Mouse (Mus musculus) forebrain, postnatal 0 days (tissue): ENCODE results near the gene Hgfac. TPM values are rescaled to one million over a fixed set of nuclear protein-coding genes. Genes with fewer than 3 reads are reported as not detected.

Source experiments
- ATAC-seq: fragments of 200-750 bp; cut with Nextera tagmentation; 2 replicates; pipeline ENCODE4 v1.8.0; 2017; ENCODE audit warnings: mild to moderate bottlenecking, moderate library complexity
- DNase-seq: peaks from one replicate; pipeline ENCODE4 v3.0.0-alpha.2; 2015
- H3K27ac ChIP-seq: fragments of 300-500 bp; sonication (generic); 2 replicates; pipeline ENCODE4 v1.5.1; 2014; ENCODE audit warnings: low read depth, mild to moderate bottlenecking, antibody characterized with exemption, low read length, moderate library complexity, mixed read lengths
- H3K27me3 ChIP-seq: fragments of 300-500 bp; sonication (generic); 2 replicates; pipeline ENCODE4 v1.6.1; 2014; ENCODE audit warnings: mild to moderate bottlenecking, low read length, mixed read lengths; ENCODE audit not compliant: insufficient read depth
- H3K36me3 ChIP-seq: fragments of 300-500 bp; sonication (generic); 2 replicates; pipeline ENCODE4 v1.6.1; 2014; ENCODE audit warnings: mild to moderate bottlenecking, moderate library complexity; ENCODE audit not compliant: insufficient read depth
- H3K4me1 ChIP-seq: fragments of 300-500 bp; sonication (generic); 2 replicates; pipeline ENCODE4 v1.6.1; 2014; ENCODE audit warnings: antibody characterized with exemption; ENCODE audit not compliant: insufficient read depth
- H3K4me2 ChIP-seq: fragments of 300-500 bp; sonication (generic); 2 replicates; pipeline ENCODE4 v1.6.1; 2014; ENCODE audit warnings: low read depth, mild to moderate bottlenecking, moderate library complexity
- H3K4me3 ChIP-seq: fragments of 300-500 bp; sonication (generic); 2 replicates; pipeline ENCODE4 v1.5.1; 2014; ENCODE audit warnings: low read depth, low read length, mixed read lengths
- H3K9ac ChIP-seq: fragments of 300-500 bp; sonication (generic); 2 replicates; pipeline ENCODE4 v1.6.1; 2014; ENCODE audit warnings: mild to moderate bottlenecking
- H3K9me3 ChIP-seq: fragments of 300-500 bp; sonication (generic); 2 replicates; pipeline ENCODE4 v1.6.1; 2016; ENCODE audit warnings: low read length
- CTCF ChIP-seq: sonication (generic); IDR thresholded peaks from 2 replicates; pipeline ENCODE4 v1.5.1; 2016; ENCODE audit warnings: antibody characterized with exemption, control low read depth, low read depth
- WGBS: fragments of 180-500 bp; shearing (Covaris S2); extraction: QIAGEN DNeasy Blood & Tissue Kit; methylation state at CpG from one replicate; pipeline ENCODE4 v1.1.7; 2014; 5-methylcytosine and 5-hydroxymethylcytosine counted together
- polyA plus RNA-seq: library from polyadenylated mRNA; unstranded; fragments of >200 nt; fragmentation: Nextera tagmentation; extraction: Ambion mirVana; gene quantifications from 2 replicates; pipeline ENCODE4 v1.2.1, GENCODE M21; 2015
- total RNA-seq: library from RNA; depleted of rRNA; stranded (reverse); fragments of >200 nt; gene quantifications from 2 replicates; pipeline ENCODE4 v1.2.3, GENCODE M21; 2014

Hgfac gene
- total and polyA plus RNA-seq, 2 experiments from 2014 or later = 2.1 TPM; not detected in 1

DNA sequence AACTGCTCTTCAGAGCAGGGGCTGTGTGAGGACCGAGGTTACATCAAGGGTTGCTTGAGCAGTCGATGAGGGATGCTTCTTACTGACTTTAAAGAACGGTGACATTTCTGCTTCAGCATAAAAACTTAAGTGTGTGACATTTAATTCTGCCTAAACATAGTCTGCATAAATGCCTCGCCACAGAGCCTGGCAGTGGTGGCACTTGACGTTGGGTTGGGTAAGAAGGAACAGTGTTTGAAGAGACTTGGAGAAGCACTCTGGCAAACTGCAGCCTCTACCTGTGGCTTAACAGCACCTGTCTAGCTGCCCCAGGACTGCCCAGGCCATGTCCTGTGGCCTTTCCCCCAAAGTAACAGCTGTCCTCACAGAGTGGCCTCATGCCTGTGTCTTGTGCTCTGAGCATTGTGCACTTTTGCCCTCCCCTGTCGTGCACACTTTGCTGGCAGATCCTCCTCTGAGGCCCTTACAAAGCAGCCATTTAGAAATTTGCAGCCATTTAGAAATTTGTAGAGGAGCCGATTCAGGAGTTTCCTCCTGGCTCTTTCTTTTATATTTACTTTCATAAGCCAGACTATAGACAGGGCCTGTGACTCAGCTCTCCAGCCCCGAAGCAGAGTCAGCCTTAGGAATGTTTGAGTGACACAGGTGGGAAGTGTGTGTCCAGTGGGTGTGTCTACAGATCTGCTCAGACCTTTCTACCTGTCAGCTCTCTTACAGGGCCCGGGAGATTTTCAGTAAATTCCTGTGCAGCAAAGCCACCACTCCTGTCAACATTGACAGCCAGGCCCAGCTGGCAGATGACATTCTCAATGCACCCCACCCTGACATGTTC, 20.7 kb upstream of the Hgfac start:
- Histone ChIP-seq H3K4me1 (peaks cover 3% of the 10 kb centered on the region; the same call in 1 of the 2 replicates), H3K9ac (no peak overlapping the region), H3K9me3 (no peaks in the 10 kb centered on the region), H3K4me3 (no peak overlapping the region), H3K4me2 (no peak overlapping the region), H3K27ac (peak overlapping the region; percentile 60; the same call in 1 of the 2 replicates), H3K27me3 (no peaks in the 10 kb centered on the region), H3K36me3 (peaks cover 24% of the 10 kb centered on the region)
- DNase-seq (peak; percentile 15), ATAC-seq (0 out of 2 replicates have a peak, but pooled peaks have one; percentile 21)
- no peak for TF ChIP-seq CTCF
- WGBS = 68% methylated on average over 9 of the region's 9 CpGs

DNA sequence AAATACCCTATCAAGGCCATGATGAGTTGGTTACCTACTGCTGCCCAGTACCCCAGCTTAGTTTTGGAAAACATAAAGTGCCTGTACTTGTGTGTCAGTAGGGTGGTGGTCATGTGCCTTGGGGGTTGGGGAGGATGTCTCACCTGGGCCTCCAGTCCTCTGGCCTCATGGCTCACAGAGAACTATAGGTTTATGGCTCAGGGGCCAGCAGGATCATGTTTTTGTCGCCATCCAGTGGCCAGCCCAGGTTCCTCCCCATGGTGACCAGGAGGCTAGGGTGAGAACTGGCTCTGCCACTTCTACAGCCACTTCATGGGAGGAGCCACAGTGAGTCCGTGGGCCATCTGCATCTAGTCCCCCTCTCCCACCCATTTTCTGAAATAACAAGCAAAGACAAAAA, 16.3 kb upstream of the Hgfac start:
- Histone ChIP-seq H3K27ac (no peak overlapping the region), H3K27me3 (no peaks in the 10 kb centered on the region), H3K4me3 (no peak overlapping the region), H3K9ac (no peak overlapping the region), H3K4me1 (peaks cover 3% of the 10 kb centered on the region; the same call in 1 of the 2 replicates), H3K4me2 (no peak overlapping the region), H3K9me3 (no peaks in the 10 kb centered on the region), H3K36me3 (peaks cover 64% of the 10 kb centered on the region)
- DNase-seq = peak; percentile 25
- peak; percentile 65 for TF ChIP-seq CTCF
- 20% methylated on average over 2 of the region's 2 CpGs for WGBS
- peak; percentile 35 for ATAC-seq

DNA sequence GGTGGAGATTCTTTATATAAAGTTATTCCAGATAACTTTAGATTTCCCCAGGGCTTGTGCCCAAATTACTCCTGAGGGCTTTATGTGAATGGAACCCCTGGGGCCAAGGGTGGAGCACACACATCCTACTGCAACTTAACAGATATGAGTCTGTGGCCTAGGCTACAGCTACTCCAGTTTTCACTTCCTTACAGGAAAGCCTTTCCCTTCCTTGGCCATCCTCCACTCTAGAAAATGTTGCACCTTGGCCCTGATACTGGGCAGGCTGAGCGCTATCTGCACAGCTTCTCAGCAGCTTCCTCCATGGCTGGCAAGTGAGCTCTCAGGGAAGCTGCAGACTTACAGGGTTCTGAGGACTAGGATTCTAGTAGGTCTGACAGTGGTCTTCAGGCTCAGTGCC, 12.0 kb upstream of the Hgfac start:
- Histone ChIP-seq H3K4me1 (no peaks in the 10 kb centered on the region), H3K9ac (no peak overlapping the region), H3K9me3 (no peaks in the 10 kb centered on the region), H3K36me3 (peaks cover 67% of the 10 kb centered on the region), H3K27me3 (no peaks in the 10 kb centered on the region), H3K4me2 (no peak overlapping the region), H3K27ac (no peak overlapping the region), H3K4me3 (no peak overlapping the region)
- no peak for DNase-seq
- 93% methylated on average over 1 of the region's 1 CpGs for WGBS
- no peak for TF ChIP-seq CTCF
- ATAC-seq = no peak

DNA sequence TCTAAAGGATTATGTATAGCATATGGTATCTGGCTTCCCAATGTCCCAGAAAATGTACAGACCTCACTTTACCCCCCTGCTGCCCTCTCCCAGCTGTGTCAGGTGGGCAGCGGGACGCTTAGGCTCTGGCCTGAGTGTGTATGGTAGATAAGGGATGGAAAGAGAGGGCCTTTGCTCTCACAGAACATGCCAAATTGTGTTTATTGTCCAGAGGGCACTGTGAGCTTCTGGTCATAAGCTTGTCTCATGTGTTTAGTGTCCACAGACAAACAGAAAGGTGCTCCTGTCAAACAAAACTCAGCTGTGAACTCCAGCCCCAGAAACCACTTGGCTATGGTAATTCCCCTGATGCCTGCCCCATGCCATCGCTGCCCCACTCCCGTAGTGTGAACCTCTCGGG, 11.6 kb upstream of the Hgfac start:
- no peak for TF ChIP-seq CTCF
- peaks cover 66% of the 10 kb centered on the region for H3K36me3 ChIP-seq
- H3K4me2 ChIP-seq = no peak overlapping the region
- no peak for DNase-seq
- no peaks in the 10 kb centered on the region for H3K9me3 ChIP-seq
- no peak for ATAC-seq
- H3K27me3 ChIP-seq = no peaks in the 10 kb centered on the region
- no peak overlapping the region for H3K27ac ChIP-seq
- no peaks in the 10 kb centered on the region for H3K4me1 ChIP-seq
- H3K4me3 ChIP-seq = no peak overlapping the region
- WGBS = 90% methylated on average over 5 of the region's 5 CpGs
- no peak overlapping the region for H3K9ac ChIP-seq

DNA sequence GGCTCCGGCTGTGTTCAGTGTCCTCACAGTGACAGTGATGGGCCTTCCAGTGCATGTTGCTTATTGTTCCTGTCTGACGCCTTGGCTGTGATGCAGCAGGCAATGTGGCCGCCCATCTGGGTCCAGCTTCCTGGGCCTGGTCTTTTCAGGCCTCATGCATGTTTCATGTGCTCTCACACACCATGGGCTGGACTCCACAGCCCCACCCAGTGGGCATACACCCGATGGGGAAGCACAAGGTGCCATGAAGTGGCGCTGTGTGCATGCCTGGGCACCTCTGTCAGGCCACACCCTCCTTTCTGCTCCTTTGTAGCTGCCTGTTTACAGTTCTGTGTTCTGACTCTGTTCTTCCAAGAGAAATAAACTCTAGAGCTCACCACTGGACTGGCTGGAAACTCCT, 8.2 kb upstream of the Hgfac start:
- no peak for DNase-seq
- H3K9ac ChIP-seq = no peak overlapping the region
- peak; percentile 46; the same call in 1 of the 2 replicates for ATAC-seq

DNA sequence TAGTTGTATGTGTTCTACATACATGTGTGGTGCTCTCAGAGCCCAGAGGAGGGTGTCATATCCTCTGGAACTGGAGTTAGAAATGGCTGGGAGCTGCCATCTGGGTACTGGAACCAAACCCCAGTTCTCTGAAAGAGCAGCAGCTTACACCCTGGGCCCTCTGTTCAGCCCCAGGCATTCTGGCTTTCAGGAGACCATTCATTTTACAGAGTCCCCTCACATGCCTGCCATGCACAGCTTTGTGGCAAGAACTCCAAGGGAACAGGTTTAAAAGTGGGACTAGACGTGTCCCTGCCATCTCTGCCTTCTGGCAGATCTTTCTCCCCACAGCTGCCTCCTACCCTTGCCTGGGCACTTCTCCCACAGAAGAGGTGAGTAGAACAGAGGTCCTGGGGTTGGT, 7.7 kb upstream of the Hgfac start:
- DNase-seq (no peak), ATAC-seq (peak; percentile 62)
- Histone ChIP-seq H3K27me3 (no peaks in the 10 kb centered on the region), H3K4me1 (no peaks in the 10 kb centered on the region), H3K36me3 (peaks cover 39% of the 10 kb centered on the region), H3K9ac (no peak overlapping the region), H3K27ac (no peak overlapping the region), H3K9me3 (no peaks in the 10 kb centered on the region), H3K4me2 (no peak overlapping the region), H3K4me3 (no peak overlapping the region)
- 63% methylated on average over 1 of the region's 1 CpGs for WGBS
- no peak for TF ChIP-seq CTCF

More for the DNA sequence above, 8.2 kb upstream of the Hgfac start:
- 57% methylated on average over 5 of the region's 5 CpGs for WGBS
- TF ChIP-seq CTCF = peak; percentile 59
- 0 out of 2 replicates have a peak overlapping the region, but pooled peaks have one; percentile 4 for H3K27ac ChIP-seq
- no peaks in the 10 kb centered on the region for H3K27me3 ChIP-seq
- H3K36me3 ChIP-seq = peaks cover 44% of the 10 kb centered on the region
- H3K9me3 ChIP-seq = no peaks in the 10 kb centered on the region
- H3K4me3 ChIP-seq = no peak overlapping the region
- no peaks in the 10 kb centered on the region for H3K4me1 ChIP-seq
- H3K4me2 ChIP-seq = no peak overlapping the region

DNA sequence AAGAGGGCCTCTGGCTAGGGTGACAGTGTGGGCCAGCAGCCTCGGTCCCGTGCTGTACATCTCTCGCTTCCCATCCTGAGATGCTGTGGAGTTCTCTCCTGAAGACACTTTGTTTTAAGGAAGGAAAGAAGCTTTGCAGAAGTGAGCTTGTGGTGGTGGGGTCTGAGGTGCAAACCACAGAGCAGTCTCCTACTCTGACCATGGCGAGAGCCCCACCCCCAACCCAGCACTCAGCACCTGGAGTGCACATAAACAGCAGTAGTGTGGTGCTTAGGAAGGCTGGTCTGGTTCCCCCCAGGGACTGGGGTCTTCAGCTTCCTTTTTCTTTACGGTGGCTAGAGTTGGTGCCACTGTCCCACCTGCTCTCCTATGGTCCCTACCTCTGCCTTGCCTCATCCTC, 6.2 kb upstream of the Hgfac start:
- H3K36me3 ChIP-seq = peaks cover 27% of the 10 kb centered on the region
- H3K9me3 ChIP-seq = no peaks in the 10 kb centered on the region
- TF ChIP-seq CTCF = no peak
- H3K4me2 ChIP-seq = no peak overlapping the region
- H3K4me3 ChIP-seq = no peak overlapping the region
- H3K4me1 ChIP-seq = no peaks in the 10 kb centered on the region
- H3K27me3 ChIP-seq = no peaks in the 10 kb centered on the region
- ATAC-seq (no peak), DNase-seq (no peak)
- no peak overlapping the region for H3K9ac ChIP-seq
- WGBS = 92% methylated on average over 5 of the region's 5 CpGs
- no peak overlapping the region for H3K27ac ChIP-seq
